Mouse (Mus musculus) right cerebral cortex, postnatal 10 days (tissue): ENCODE data around the gene Mdc1.

ENCODE experiments used
- DNase-seq, 2 experiments: peaks; one replicate each; pipeline ENCODE4 v3.0.0; 2021; ENCODE audit warnings: low spot score in 2 of 2

Mdc1 gene

GRCm38 (mm10) chr17:35841076-35841950 lies at the start of gene Mdc1:
Gene Mdc1, plus strand, starts transcription at chr17:35841515.
- DNase-seq = peak; percentile 100

GRCm38 (mm10) chr17:35792837-35793236 lies 48.5 kb upstream of the Mdc1 start:
- DNase-seq = no peak

- no peak for DNase-seq
Observed at GRCm38 (mm10) chr17:35795099-35795498, 46.2 kb upstream of the Mdc1 start.

GRCm38 (mm10) chr17:35795656-35796055 lies 45.7 kb upstream of the Mdc1 start:
- DNase-seq = no peak

- DNase-seq = no peak
Observed at GRCm38 (mm10) chr17:35796835-35797234, 44.5 kb upstream of the Mdc1 start.

GRCm38 (mm10) chr17:35800905-35801304 lies 40.4 kb upstream of the Mdc1 start:
- no peak for DNase-seq

- DNase-seq = no peak
Observed at GRCm38 (mm10) chr17:35803020-35803419, 38.3 kb upstream of the Mdc1 start.

- no peak for DNase-seq
Observed at GRCm38 (mm10) chr17:35803858-35804399, 37.4 kb upstream of the Mdc1 start.

- DNase-seq = no peak
Observed at GRCm38 (mm10) chr17:35808073-35808472, 33.2 kb upstream of the Mdc1 start.

GRCm38 (mm10) chr17:35809395-35809794 lies 31.9 kb upstream of the Mdc1 start:
- DNase-seq = no peak

- DNase-seq = no peak
Observed at GRCm38 (mm10) chr17:35810900-35811648, 30.2 kb upstream of the Mdc1 start.

- no peak for DNase-seq
Observed at GRCm38 (mm10) chr17:35812307-35812706, 29.0 kb upstream of the Mdc1 start.

GRCm38 (mm10) chr17:35812736-35813135 lies 28.6 kb upstream of the Mdc1 start:
- DNase-seq = no peak

- peak; percentile 81 to 82 for DNase-seq
Observed at GRCm38 (mm10) chr17:35813245-35813647, 28.1 kb upstream of the Mdc1 start.

GRCm38 (mm10) chr17:35813653-35814052 lies 27.7 kb upstream of the Mdc1 start:
- no peak for DNase-seq

GRCm38 (mm10) chr17:35814678-35815077 lies 26.6 kb upstream of the Mdc1 start:
- DNase-seq = no peak

- no peak for DNase-seq
Observed at GRCm38 (mm10) chr17:35815836-35816235, 25.5 kb upstream of the Mdc1 start.

GRCm38 (mm10) chr17:35816686-35817085 lies 24.6 kb upstream of the Mdc1 start:
- no peak for DNase-seq

GRCm38 (mm10) chr17:35817226-35817625 lies 24.1 kb upstream of the Mdc1 start:
- no peak for DNase-seq

- DNase-seq = no peak
Observed at GRCm38 (mm10) chr17:35820111-35820510, 21.2 kb upstream of the Mdc1 start.

GRCm38 (mm10) chr17:35821439-35822430 lies 19.6 kb upstream of the Mdc1 start, which contains the start of gene Ier3:
Gene Ier3, plus strand, starts transcription at chr17:35821684.
- DNase-seq = peak; percentile 79
